Mouse (Mus musculus) stomach, postnatal 0 days (tissue): ENCODE results near the gene 4933400A11Rik. TPM values are rescaled to one million over a fixed set of nuclear protein-coding genes. Genes with fewer than 3 reads are reported as not detected.

Source experiments
- ATAC-seq: fragments of 200-750 bp; cut with Nextera tagmentation; 2 replicates; pipeline ENCODE4 v1.8.0; 2017; ENCODE audit not compliant: low FRiP score, low TSS enrichment
- DNase-seq: peaks from one replicate; pipeline ENCODE4 v3.0.0-alpha.2; 2016; ENCODE audit warnings: low spot score
- H3K27ac ChIP-seq: fragments of 300-500 bp; sonication (generic); replicated peaks from 2 replicates; pipeline ENCODE4 v1.5.1; 2014; ENCODE audit warnings: mild to moderate bottlenecking, control low read depth
- H3K27me3 ChIP-seq: fragments of 300-500 bp; sonication (generic); 2 replicates; pipeline ENCODE4 v1.6.1; 2014; ENCODE audit warnings: low read length; ENCODE audit not compliant: control insufficient read depth, insufficient read depth
- H3K36me3 ChIP-seq: fragments of 300-500 bp; sonication (generic); 2 replicates; pipeline ENCODE4 v1.6.1; 2014; ENCODE audit warnings: low read length, mixed read lengths; ENCODE audit not compliant: control insufficient read depth, insufficient read depth
- H3K4me1 ChIP-seq: fragments of 300-500 bp; sonication (generic); replicated peaks from 2 replicates; pipeline ENCODE4 v1.6.1; 2014; ENCODE audit warnings: antibody characterized with exemption; ENCODE audit not compliant: control insufficient read depth, insufficient read depth
- H3K4me2 ChIP-seq: fragments of 300-500 bp; sonication (generic); replicated peaks from 2 replicates; pipeline ENCODE4 v1.6.1; 2014; ENCODE audit warnings: low read depth, mild to moderate bottlenecking, control low read depth, moderate library complexity
- H3K4me3 ChIP-seq: fragments of 300-500 bp; sonication (generic); 2 replicates; pipeline ENCODE4 v1.5.1; 2014; ENCODE audit warnings: low read depth, low read length, control low read depth
- H3K9ac ChIP-seq: fragments of 300-500 bp; sonication (generic); 2 replicates; pipeline ENCODE4 v1.6.1; 2014; ENCODE audit warnings: mild to moderate bottlenecking, low read length, control low read depth, mixed read lengths
- H3K9me3 ChIP-seq: fragments of 300-500 bp; sonication (generic); 2 replicates; pipeline ENCODE4 v1.6.1; 2016; ENCODE audit warnings: low read length; ENCODE audit not compliant: control insufficient read depth
- CTCF ChIP-seq: IDR thresholded peaks from 2 replicates; pipeline ENCODE4 v1.5.1; 2016; ENCODE audit warnings: antibody characterized with exemption, low read depth, mild to moderate bottlenecking, moderate library complexity
- EP300 ChIP-seq: optimal IDR thresholded peaks from 2 replicates; pipeline ENCODE3; 2016; ENCODE audit warnings: antibody characterized with exemption
- WGBS: fragments of 180-500 bp; shearing (Covaris S2); extraction: QIAGEN DNeasy Blood & Tissue Kit; methylation state at CpG from one replicate; pipeline ENCODE4 v1.1.7; 2014; 5-methylcytosine and 5-hydroxymethylcytosine counted together
- polyA plus RNA-seq: library from polyadenylated mRNA; unstranded; fragments of >200 nt; fragmentation: Nextera tagmentation; extraction: Ambion mirVana; gene quantifications from 2 replicates; pipeline ENCODE4 v1.2.1, GENCODE M21; 2015

4933400A11Rik gene
- 0.18 and 0.19 TPM in 2 replicates for polyA plus RNA-seq

DNA sequence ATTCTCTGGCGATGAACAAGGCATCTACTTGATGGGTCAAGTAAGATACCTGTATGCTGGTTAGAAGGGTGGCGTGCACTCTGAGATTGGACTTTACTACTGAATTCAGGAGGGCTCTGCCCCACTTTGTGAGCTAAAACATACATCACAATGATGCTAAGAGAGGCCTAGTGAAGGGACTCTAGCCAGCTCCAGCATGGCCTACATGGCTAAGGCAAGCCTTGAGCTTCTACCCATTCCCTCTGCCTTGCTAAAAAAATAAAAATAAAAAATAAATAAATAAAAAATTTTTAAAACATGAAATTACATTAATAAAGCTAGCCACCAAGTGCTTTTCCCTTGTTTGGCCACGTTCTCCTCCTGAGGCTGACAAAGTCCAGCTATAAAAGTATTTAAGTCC is at the start of gene 4933400A11Rik:
4933400A11Rik (minus strand) TSS at position 101 of the 400 bp plus-strand sequence.
- no peaks in the 10 kb centered on the region for H3K9me3 ChIP-seq
- no peak within 1 kb of the TSS for H3K27ac ChIP-seq
- ATAC-seq = no peak
- H3K36me3 ChIP-seq = no peaks in the 10 kb centered on the region
- DNase-seq = no peak
- TF ChIP-seq CTCF (no peak), EP300 (no peak)
- no peak within 1 kb of the TSS for H3K9ac ChIP-seq
- 89% methylated on average over 3 of the region's 3 CpGs for WGBS
- H3K4me2 ChIP-seq = no peak within 1 kb of the TSS
- no peaks in the 10 kb centered on the region for H3K4me1 ChIP-seq
- H3K4me3 ChIP-seq = no peak within 1 kb of the TSS
- H3K27me3 ChIP-seq = no peaks in the 10 kb centered on the region

DNA sequence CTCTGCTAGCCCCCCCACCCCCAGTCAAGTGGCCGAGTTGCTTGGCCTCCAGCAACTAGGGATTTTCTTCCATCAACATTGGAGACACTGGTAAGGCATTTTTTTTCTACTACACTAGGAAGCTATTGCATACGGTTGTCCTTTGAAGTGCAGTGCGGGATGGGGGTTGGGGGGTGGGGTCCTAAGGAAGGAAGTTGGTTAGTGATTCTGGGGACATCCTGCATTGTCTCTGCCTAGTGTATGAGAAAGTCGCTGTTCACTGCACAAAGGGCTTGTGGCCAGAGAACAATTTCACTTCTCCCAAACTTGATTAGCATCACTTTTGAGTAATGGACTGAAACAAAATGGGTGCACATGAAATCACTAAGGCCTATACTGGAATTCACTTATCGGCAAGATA is 48.7 kb upstream of the 4933400A11Rik start:
- no peaks in the 10 kb centered on the region for H3K27me3 ChIP-seq
- DNase-seq = no peak
- H3K36me3 ChIP-seq = no peaks in the 10 kb centered on the region

DNA sequence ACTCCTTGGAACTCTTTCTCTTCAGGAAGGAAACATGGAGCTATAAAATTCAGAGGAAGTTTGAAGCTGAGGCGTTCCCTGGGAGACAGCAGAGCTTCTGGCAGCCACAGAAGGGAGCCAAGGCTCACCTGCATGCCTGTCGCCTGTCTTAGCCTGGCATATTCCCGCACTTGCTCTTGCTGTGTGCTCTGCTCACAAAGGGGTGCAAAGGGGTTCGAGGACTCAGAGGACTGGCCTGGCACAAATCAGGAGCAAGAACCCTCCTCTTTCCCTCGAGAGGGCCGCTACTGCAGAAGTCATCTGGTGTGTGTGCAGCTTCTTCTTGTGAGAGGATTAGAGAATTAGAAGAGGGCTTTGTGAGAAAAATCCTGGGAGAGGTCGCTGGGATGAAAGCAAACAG is 48.3 kb upstream of the 4933400A11Rik start:
- Histone ChIP-seq H3K27me3 (no peaks in the 10 kb centered on the region), H3K27ac (no peak overlapping the region), H3K4me2 (no peak overlapping the region), H3K36me3 (no peaks in the 10 kb centered on the region), H3K9ac (no peak overlapping the region), H3K4me3 (no peak overlapping the region), H3K4me1 (no peaks in the 10 kb centered on the region), H3K9me3 (no peaks in the 10 kb centered on the region)
- ATAC-seq (no peak), DNase-seq (no peak)
- WGBS = 42% methylated on average over 7 of the region's 7 CpGs
- TF ChIP-seq EP300 = no peak
- TF ChIP-seq CTCF = no peak

More for the DNA sequence above, 48.7 kb upstream of the 4933400A11Rik start:
- TF ChIP-seq CTCF = no peak
- TF ChIP-seq EP300 = no peak
- Histone ChIP-seq H3K4me1 (no peaks in the 10 kb centered on the region), H3K4me3 (no peak overlapping the region), H3K9ac (no peak overlapping the region), H3K9me3 (no peaks in the 10 kb centered on the region), H3K4me2 (no peak overlapping the region), H3K27ac (no peak overlapping the region)
- 45% methylated on average over 4 of the region's 5 CpGs for WGBS
- no peak for ATAC-seq

DNA sequence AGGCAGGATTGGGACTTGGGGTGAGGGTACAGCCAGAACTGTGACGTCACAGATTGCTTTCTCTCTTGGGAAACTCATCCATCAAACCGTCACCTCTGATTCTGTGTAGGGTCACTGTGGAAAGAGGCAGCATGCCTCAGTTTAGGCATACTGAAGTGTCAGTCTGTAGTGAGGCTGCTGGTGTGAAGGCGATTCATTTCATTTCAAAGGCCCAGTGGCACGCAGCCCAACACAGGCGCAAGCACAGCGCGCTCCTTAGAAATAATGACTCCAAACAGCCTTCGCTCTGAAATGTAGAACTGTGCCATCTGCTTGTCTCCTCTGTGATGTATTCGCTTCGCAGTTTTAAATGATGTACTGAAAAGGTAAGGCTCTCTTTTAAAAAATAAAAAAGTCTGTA is 47.5 kb upstream of the 4933400A11Rik start:
- no peaks in the 10 kb centered on the region for H3K27me3 ChIP-seq
- H3K4me1 ChIP-seq = no peaks in the 10 kb centered on the region
- H3K9ac ChIP-seq = no peak overlapping the region
- H3K4me3 ChIP-seq = no peak overlapping the region
- H3K36me3 ChIP-seq = no peaks in the 10 kb centered on the region
- TF ChIP-seq EP300 = no peak
- no peak for TF ChIP-seq CTCF
- H3K9me3 ChIP-seq = no peaks in the 10 kb centered on the region
- no peak overlapping the region for H3K27ac ChIP-seq
- DNase-seq (no peak), ATAC-seq (no peak)
- WGBS = 67% methylated on average over 10 of the region's 10 CpGs
- H3K4me2 ChIP-seq = no peak overlapping the region

DNA sequence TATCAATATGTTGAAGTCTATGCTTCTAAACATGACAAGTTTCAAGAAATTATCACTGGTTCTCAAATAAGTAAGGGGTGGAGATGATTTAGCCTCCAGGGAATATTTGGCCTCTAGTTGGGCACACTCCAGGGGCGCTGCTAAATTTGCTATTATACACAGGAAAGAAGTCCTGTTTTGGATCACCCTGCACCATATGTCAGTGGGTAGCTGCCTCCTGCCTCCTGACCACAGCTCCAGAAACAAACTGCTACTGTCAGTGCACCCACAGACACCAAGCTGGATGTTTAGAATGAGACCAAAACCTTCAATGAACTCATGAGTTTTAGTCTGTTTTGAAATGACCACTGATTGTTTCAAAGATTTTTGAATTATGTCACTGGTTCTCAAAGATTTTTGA is 34.2 kb upstream of the 4933400A11Rik start:
- DNase-seq = no peak
- no peak overlapping the region for H3K27ac ChIP-seq
- TF ChIP-seq CTCF (no peak), EP300 (no peak)
- no peak overlapping the region for H3K4me2 ChIP-seq
- WGBS = 57% methylated on average over 1 of the region's 1 CpGs
- H3K36me3 ChIP-seq = no peaks in the 10 kb centered on the region
- no peak overlapping the region for H3K4me3 ChIP-seq
- no peak for ATAC-seq
- no peak overlapping the region for H3K9ac ChIP-seq
- H3K9me3 ChIP-seq = no peaks in the 10 kb centered on the region
- H3K27me3 ChIP-seq = no peaks in the 10 kb centered on the region
- H3K4me1 ChIP-seq = no peaks in the 10 kb centered on the region

DNA sequence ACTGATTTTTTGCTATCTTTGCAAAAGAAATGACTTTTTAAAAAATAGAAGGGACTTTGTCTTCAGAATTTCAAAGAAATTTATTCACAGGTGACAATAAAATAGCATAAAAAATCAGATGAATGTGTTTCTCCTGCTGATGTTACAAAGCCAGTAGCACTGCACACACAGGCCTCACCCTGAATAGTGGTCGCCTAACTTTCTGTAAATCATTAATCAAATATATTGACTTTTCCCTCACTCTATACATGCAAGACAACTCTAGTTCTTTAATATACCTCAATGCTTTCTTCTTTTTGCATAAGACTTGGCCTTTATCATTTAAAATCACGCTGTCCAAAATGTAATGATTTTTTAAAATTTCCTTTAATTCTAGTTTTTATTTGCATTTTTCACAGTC is 32.3 kb upstream of the 4933400A11Rik start:
- no peak overlapping the region for H3K27ac ChIP-seq
- ATAC-seq = no peak

More for the DNA sequence above, 32.3 kb upstream of the 4933400A11Rik start:
- Histone ChIP-seq H3K4me3 (no peak overlapping the region), H3K9ac (no peak overlapping the region), H3K36me3 (no peaks in the 10 kb centered on the region), H3K4me1 (no peaks in the 10 kb centered on the region), H3K4me2 (no peak overlapping the region), H3K27me3 (no peaks in the 10 kb centered on the region), H3K9me3 (no peaks in the 10 kb centered on the region)
- 58% methylated on average over 2 of the region's 2 CpGs for WGBS
- DNase-seq = no peak
- TF ChIP-seq EP300 = no peak
- no peak for TF ChIP-seq CTCF
